Mouse (Mus musculus) gastrocnemius, postnatal 10 days (tissue): ENCODE measurements around the gene Gm20517. TPM values are rescaled to one million over a fixed set of nuclear protein-coding genes. Genes with fewer than 3 reads are reported as not detected.

Source experiments
- DNase-seq: peaks from one replicate; pipeline ENCODE4 v3.0.0; 2021; ENCODE audit warnings: mixed read lengths
- long read RNA-seq, 2 experiments: library from polyadenylated mRNA; stranded (forward); transcript quantifications; one replicate each; pipeline ENCODE4 v2.0.0; 2021
- total RNA-seq, 2 experiments: library from RNA; stranded (reverse); gene quantifications; 2 replicates each; pipeline ENCODE4 v1.2.3; 2021

Gm20517 gene
- total RNA-seq, result 1 to 10 TPM; 1.8 to 2.1 TPM
- long read RNA-seq, experiment 1, partial matches to known transcripts, result 0 of 1 reads
- long read RNA-seq, experiment 1, other reads (novel, unspliced or antisense), result 1 of 1 reads
- long read RNA-seq, experiment 2, result 0 reads

DNA sequence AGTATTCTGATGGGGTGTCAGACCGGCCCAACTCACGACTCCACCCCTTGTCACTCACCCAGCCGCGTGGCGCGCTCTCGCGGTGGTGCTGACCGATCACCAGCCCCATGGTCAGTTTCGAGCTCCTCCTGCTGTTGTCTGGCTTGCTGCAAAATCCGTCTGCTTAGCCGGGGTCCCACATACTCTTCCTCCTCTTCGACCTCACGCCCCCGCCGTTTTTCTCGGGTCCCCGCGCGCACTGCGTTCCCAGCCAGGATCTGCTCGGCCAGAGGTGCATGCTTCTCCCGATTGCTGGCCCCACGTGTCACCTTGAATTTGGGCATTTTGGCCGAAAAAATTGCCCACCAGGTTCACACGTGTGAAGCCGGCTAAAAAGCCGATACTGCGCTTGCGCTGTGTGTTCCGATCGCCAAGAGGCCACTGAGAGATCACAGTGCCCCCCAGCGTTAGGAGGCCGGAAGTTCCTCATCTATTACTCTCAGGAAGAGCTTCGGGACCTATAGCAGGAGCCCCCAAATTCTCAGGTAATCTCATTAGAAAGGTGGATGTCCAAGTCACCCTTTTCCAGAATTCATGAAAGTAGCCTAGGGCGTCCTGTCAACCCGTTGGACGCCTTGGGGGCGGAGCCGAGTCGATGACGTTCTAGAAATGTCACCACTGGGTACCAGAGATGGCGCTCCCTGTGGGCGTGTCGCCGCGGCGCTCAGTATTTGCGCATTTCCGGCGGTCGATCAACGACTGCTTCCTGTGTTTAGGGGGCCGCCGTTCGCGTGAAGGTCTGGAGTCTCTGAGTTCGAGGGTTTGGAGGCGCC, at the start of gene Gm20517, which contains the start of the genes Bysl and Med20:
Gene Gm20517, plus strand, starts transcription at position 741 of the 812 bp plus-strand sequence.
Gene Bysl, minus strand, starts transcription at position 644 of the 812 bp plus-strand sequence.
Gene Med20, plus strand, starts transcription at position 734 of the 812 bp plus-strand sequence.
- peak; percentile 97 for DNase-seq

DNA sequence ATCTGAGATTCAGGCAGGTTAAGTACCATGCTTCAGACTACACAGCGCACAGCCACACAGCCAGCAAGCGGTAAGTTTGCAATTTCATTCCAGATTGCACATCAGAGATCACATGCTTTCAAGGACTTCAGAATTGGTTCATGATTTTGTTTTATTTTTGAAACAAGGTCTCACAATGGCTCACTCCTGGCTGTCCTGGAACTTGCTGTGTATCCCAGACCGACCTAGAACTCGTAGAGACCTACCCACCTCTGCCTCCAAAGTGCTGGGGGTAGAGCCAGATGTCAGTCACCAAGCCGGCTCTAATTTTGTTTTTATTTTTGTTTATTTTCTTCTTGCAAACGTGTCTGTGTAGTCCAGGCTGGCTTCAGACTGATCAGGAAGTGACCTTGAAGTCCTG, 48.5 kb upstream of the Gm20517 start:
- DNase-seq, result no peak

DNA sequence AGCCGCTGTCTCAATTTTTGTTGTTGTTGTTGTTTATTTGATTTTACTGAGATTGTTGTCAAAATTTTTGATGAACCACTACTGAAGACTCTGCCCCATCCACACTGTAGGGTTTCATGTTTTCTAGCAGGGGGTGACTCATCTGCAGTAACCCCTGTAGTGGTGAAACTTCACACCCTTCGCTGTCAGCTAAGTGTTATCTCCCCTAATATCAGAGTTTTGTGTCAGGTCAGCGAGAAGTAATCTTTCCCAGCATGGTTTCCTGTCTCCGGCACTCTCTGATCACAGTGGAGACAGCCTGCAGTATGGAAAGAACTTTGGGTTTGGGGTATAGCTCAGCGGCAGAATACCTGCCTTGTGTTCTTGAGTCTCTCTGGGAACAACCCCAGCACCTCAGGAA, 46.8 kb upstream of the Gm20517 start:
- DNase-seq, result no peak

DNA sequence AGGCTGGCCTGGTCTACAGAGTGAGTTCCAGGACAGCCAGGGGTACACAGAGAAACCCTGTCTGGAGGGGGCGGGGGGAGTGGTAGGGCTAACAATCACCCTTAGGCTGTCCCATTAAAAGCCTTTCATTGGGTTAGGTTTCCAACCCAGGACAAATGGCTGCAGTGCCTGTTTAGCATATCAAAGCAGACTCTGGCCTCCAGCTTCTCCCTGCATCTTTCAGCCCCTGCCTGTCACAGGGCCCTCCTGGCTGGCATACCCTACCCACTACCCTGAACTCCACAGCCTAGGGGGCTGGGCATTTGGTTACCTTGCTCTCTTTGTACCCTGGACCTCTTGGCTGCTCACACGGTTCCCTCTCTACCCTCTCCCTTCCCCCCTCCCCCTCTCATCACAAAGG, 45.3 kb upstream of the Gm20517 start:
- no peak for DNase-seq

DNA sequence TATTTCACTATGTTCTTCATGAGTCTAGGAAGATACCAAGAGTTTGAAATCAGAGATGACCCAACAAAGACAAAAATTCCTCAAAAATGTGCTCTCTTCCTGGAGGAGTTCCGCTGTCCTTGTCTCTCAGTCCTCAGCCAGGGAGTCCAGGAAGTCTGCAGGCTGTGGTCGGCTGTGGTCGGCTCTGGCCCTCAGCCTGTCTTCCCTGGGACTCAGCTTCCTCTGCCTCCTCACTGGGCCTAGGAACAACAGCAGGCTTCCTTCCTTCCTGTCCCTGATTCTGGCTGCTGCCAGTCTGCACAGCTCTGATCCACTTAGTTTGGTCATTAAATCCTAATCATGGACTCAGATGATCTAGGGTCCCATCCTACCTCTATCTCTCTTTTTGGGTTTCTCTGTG, 44.1 kb upstream of the Gm20517 start:
- no peak for DNase-seq

DNA sequence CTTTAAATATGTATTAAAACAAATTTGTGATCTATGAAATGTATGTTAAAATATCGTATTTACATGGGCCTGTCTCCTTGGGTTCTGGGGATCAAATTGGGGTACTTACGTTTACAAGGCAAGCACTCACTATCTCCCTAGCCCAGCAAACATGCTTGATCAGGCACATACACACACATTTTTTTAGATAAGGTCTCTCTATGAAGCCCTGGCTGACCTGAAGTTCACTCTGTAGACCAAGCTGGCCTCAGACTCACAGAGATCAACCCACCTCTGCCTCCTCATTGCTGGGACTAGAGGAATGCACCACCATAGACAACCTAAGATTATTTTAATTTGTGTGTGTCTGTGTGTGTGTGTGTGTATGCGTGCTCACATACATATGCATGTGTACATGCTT, 43.0 kb upstream of the Gm20517 start:
- DNase-seq, result no peak

DNA sequence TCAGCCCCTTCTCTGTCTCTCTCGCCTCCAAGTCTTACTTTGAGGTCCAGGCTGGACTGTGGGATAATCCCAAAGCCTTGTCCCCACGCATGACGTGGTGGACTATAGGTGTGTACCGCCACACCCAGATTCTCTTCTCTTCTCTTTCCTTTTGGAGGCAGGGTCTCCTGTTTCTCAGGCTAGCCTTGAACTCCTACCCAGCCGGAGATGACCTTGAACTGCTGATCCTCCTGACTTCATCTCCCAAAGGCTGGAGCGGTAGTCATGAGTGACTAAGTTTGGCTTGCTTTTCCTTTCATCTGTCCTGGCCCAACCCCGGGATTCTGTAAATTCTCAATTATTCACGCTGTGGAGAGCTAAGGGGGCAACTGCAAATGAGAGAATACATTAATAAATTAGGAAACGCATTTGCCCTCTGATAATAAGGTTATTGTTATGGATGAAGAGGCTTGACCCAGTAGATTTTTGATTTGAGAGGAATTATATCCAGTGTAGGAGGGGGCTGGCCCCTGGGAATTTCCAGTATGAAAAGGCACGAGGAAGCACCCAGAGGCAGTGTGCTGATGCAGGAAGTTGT, 42.4 kb upstream of the Gm20517 start:
- no peak for DNase-seq

DNA sequence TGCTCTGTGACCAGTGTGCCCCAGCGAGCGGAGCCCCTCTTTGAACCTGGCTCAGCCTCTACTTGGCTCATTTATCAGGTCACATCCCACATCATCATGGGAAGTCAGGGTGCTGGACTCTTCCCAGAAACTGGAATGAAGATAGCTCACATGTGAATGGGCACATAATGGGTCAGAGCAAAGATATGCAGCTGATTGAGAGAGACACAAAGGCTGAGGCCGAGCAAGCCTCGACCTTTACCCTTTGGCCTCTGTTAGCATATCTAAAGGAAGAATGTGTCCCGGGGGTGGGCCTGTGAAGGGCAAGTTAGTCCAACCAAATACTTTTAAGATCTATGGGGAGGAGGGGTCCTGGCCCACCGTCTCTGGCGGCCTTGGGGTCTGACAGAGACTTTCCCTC, 39.8 kb upstream of the Gm20517 start:
- no peak for DNase-seq

DNA sequence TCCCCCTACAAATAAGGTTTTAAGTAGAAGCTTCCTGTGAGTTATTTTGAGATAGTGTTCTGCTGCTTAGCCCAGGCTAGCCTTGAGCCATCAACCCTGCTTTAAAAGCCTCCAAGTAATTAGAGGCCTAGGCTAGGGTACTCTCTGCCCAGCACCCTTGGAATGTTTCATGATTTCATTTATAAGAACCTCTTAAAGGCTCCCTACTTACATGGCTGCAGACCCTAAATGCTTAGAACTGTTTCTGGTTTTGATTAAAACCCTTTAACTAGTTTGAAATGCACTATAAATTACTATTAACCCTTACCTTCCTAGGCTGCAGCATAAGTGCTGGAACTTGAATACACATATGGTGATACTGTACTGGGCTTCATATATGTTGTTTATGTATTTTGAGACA, 39.0 kb upstream of the Gm20517 start:
- DNase-seq, result no peak

DNA sequence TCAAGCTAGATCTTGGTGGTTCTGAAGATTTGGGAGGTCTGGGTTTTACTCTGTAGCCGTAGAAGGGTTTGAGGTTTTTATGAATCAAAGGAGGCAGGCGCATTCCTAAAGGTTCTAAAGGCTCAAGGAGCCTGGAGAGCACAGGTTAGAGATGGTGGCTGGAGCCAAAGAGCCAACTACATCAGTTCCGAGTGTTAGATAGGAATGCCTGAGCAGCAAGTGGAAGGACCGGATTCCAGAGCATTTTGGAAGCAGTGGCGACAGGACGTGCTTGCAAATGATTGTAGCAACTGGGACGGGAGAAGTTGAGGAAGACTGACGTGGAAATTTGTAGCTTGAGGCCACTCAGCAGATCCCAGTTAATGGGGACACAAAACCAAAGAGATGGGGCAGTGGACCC, 37.4 kb upstream of the Gm20517 start:
- no peak for DNase-seq

DNA sequence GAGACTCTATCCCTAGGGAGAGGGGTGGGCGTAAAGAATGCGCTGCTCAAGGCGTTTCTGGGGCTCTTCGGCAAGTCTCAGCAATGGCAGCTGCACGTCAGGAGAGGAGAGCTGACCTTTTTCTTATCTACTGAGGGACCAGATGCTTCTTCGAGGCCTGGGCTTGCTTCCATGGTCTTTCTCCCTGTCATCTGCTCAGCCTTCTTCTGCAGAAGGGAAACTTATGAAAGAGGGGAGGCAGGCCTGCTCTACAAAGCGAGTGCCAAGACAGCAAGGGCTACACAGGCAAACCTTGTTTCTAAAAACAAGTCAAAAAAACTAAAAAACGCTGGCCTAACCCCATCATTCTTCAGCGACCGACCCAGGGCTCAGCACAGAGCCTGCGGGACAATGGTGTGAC, 36.6 kb upstream of the Gm20517 start:
- no peak for DNase-seq

DNA sequence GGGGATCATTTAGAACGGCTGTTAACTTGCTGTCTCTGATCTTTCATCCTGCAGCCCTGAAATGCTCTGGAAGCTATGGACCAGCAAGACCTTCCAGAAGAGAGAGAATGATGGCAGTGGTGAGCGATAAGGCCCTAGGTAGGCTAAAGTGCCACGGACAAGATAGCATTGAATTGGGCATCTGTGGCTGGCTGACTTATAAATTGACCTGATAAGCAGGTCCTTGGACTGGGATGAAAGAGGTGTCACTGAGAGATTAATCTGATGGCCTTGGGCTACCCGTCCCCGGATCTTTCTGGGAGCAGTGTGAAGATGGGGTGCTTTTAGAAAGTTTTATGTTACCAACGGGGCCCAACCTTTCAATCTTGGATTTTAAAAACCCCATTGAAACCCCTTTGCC, 32.7 kb upstream of the Gm20517 start:
- no peak for DNase-seq

DNA sequence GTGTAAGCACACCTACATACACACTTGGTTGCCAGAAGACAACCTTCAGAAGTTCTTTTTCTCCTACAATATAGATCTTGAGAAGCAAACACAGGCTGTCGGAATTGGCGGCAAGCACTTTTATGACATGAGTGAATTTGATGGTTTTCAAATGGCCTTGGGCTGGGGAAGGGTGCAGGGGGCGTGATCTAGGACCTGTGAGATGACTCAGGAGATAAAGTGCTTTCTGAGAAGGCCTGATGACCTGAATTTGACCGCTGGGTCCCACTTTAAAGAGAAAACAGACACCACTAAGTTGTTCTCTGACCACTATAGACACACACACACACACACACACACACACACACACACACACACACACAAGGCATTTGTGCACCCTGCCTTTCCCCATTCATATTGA, 30.4 kb upstream of the Gm20517 start:
- no peak for DNase-seq

DNA sequence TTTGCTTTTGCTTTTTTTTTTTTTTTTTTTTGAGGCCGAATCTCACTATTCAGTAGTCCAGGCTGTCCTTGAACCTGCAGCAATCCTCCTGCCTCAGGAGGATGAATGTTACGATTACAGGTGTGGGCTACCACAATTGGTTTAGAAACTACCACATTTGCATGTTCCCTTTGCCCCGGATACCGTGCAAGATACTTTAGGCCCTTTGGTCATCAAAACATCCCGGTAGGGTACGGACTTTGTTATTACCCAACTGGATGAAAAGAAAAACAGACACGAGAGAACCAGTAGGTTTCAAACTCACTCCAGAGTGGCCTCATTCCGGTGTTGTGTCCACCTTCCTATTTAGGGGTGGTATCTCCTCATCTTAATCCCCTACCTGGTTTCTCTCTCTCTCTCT, 22.9 kb upstream of the Gm20517 start:
- DNase-seq, result no peak

DNA sequence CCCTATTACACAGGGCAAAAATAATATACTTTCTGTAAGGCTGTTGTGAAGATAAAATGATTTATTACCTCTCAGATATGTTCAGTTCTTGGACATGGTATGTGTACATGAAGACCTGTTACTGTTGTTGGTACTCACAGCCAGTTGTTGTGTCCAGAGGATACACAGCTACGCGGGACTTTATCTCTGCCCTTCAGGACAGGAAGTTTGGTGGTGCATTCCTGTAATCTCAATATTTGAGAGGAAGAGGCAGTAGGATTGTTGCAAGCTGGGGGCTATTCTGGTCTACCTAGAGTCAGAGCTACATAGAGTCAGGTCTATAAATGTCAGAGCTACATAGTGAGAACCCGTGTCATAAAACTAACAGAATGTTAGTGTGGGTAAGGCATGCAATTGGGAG, 20.3 kb upstream of the Gm20517 start:
- no peak for DNase-seq

DNA sequence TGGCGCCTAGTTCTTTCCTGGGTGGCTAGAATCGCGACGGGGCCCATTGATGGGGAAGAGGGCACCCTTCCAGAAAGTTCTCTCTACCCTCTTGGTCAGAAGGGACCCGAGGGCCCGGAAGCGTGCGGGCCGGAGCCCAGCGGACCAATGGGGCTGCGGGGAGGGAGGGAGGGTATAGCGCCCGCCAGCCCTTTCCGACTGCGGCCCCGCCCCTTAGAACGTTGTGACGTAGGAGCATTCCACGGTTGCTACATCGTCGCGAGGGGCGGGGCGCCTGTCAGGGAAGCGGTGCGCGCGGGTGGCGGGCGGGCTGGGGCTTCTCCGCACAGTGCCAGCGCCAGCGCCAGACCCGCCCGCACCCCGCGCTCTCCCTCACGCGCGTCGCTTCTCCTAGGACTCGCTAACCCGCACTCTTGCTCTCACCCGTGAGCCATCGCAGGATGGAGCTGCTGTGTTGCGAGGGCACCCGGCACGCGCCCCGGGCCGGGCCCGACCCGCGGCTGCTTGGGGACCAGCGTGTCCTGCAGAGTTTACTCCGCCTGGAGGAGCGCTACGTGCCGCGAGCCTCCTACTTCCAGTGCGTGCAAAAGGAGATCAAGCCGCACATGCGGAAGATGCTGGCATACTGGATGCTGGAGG, 18.1 kb upstream of the Gm20517 start:
- peak; percentile 97 for DNase-seq

DNA sequence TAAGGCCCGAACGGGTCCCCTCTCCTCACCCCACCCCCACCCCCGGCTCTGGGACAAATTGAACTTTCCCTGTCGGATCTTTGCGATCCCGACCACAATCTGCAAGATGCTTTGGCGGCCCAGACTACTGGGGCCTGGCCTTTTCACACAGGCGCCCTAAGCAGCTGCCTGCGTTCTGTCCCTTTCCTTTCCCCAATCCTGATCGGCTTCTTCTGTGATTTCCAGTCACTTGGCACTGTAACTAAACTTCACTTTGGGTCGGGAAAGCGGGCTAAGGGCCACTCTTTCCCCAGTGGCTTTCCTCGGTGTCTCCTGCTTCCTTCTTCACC, 17.6 kb upstream of the Gm20517 start:
- no peak for DNase-seq

DNA sequence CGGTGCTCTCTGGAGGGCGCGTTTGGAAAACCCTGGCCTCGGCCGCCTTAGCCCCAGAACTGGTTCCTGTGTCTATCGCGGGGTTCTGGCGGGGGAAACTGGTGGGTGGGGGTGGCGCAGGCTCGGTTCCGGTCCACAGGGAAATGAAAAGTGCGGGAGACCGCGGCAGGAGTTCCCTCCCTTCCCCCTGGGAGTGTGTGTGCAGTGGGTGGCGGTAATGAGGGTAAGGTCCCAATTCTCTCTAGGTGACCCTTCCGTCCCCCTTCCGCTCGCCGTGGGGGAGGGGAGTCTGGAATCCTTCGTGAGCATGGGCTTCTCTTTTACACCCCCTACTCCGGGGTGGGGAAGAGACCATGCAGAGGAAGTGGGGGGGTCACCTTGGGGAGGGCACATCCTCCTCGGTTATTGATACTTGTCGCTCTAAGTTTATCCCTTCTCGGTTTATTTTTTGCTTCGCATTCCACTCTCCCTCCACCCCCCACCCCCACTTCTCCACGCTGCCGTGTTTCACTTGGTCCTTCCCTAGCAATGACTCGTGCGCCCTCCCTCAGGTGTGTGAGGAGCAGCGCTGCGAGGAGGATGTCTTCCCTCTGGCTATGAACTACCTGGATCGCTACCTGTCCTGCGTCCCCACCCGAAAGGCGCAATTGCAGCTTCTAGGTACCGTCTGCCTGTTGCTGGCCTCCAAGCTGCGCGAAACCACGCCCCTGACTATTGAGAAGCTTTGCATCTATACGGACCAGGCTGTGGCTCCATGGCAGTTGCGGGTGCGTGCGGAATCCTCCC, 17.0 kb upstream of the Gm20517 start:
- peak; percentile 47 for DNase-seq

DNA sequence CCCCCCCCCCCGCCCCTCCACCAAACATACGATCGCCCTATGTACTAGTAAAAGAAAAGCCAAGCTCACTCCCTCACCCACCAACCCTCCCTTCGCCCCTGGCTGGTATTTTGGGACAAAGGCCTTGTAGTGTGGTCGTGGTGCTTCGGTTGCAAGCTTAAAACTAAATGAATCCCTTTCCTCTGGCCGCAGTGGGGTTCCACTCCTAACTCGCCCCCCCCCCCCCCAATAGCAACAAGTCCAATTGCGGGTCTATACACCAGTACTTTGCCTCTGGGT, 16.5 kb upstream of the Gm20517 start:
- DNase-seq, result no peak

DNA sequence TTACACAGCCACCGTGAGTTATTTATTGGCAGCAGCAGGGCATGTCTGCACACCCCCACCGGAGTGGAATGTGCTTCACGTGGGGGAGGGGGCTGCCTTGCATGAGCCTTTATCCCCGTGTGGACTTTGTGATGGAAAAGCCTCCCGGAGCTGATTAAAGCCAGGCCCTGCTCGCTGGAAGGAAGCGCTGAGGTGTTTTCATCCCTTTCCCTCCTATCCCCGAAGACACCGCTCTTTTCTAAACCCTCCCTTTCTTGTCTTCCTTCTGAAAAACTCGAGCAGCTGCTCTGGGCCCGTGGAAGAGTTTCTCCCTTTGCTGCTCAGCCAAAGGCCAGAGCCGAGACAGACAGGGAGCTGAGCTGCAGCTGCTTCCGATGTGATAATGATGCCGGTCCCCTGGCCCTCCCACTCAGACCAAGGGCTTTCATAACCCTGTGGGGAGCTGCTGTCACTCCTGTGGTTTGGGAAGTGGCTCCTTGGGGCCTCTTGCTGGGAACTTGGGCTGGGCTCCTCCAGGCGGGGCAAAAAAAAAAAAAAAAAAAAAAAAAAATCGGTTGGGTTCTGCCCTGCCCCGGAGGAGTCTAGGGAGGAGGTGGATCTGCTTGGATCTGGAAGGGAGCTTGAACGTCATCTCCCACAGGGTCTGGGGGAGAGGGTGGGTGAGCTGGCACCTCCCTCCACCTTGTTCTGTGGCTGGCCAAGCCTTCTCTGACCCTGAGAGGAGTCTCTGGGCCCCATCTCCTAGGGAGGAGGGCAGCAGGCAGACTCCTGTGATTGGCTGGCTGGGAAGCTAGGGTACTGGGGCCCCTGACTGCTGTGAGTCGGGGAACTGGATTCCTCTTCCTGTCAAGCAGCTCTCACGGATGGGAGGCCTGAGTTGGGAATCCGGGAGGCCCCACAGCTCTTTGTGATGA, 15.9 kb upstream of the Gm20517 start:
- DNase-seq, result peak; percentile 43

DNA sequence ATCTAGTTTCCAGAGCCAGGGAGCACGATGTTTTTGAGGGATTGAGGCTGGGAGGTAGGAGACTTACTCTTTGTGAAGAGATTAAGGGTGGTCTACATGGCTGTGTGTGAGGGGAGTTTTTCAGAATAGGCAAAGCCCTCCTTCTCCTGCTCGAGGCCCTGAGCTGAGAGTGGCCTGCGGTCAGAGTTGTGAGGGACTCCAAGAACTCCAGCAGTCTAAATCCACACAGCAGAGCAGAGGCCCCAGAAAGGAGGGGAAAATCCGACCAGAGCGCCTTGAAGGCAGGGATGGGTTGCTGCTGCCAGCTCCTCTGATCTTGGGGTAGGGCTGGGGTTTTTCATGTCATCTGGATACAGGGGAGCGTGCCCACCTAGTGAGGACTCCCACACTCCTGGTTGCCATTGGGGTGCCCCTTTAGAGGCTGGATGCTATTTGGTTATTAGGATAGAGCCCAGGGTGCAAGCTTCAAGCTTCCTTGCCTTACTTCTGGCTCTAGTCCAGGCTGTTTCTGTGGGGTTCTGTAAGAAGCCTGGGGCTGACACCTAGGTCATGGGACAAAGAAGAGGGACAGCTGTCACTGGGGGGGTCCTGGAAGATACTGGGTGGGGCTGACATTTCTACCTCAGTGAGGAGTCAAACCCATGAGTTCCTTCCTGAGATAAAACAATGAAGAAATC, 15.1 kb upstream of the Gm20517 start:
- no peak for DNase-seq
